Mouse (Mus musculus) erythroid progenitor cell, adult 5-6 weeks (primary cell): Measurements from ENCODE around the gene Cmtm2b. TPM values are rescaled to one million over a fixed set of nuclear protein-coding genes. Genes with fewer than 3 reads are reported as not detected.
"Not testable (repeated sequence)": the region's sequence is repeated elsewhere in the genome, so short reads cannot be mapped to it uniquely, and the experiment has no call there.

ENCODE experiments used
- ATAC-seq: replicated peaks from 2 replicates; pipeline ENCODE4 v1.8.0; 2016; ENCODE audit warnings: moderate number of reproducible peaks, mild to moderate bottlenecking, moderate TSS enrichment, inconsistent platforms; ENCODE audit not compliant: poor library complexity, low FRiP score, severe bottlenecking
- total RNA-seq, 2 experiments: library from RNA; stranded (forward) in 1 of 2; stranded (reverse) in 1 of 2; fragments of 150-400 nt in 1 of 2; fragments of 186-747, 209-891 nt in 1 of 2; gene quantifications; 2 replicates each; pipeline versions ENCODE4 v1.2.3 to v1.2.4; 2015 to 2017; ENCODE audit warnings: low replicate concordance in 2 of 2

Cmtm2b gene
- total RNA-seq (2015; ENCODE audit: low replicate concordance) (not detected in 2 replicates), total RNA-seq (2017; ENCODE audit: low replicate concordance) (not detected in 2 replicates)

DNA sequence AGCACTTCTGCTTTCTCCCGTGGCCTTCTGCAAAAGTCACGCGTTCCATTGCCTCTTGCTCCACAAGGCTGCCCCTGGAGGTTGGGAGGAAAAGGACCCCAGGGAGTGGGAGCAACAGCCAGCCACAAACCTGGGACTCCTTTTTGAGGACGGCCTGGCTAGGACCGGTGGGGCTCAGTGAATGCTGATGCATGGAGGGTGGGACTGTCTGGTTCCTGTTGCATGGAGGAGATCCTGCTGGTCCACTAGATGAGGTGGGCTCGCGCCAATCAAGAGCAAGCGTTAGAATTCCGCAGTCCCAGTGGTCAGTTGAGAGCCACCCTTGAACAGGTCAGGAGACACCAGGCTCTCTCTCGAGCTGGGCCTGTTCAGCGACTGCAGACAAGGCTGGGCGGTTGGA, at the start of gene Cmtm2b:
Cmtm2b (plus strand) TSS at position 301 of the 400 bp plus-strand sequence.
- not testable (repeated sequence) for ATAC-seq

DNA sequence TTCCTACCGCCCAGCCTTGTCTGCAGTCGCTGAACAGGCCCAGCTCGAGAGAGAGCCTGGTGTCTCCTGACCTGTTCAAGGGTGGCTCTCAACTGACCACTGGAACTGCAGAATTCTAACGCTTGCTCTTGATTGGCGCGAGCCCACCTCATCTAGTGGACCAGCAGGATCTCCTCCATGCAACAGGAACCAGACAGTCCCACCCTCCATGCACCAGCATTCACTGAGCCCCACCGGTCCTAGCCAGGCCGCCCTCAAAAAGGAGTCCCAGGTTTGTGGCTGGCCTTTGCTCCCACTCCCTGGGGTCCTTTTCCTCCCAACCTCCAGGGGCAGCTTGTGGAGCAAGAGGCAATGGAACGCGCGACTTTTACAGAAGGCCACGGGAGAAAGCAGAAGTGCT, 28.9 kb upstream of the Cmtm2b start, which contains the start of gene Cmtm2a:
Cmtm2a (minus strand) TSS at position 101 of the 400 bp plus-strand sequence.
- ATAC-seq = 0 out of 2 replicates have a peak, but pooled peaks have one; percentile 14

DNA sequence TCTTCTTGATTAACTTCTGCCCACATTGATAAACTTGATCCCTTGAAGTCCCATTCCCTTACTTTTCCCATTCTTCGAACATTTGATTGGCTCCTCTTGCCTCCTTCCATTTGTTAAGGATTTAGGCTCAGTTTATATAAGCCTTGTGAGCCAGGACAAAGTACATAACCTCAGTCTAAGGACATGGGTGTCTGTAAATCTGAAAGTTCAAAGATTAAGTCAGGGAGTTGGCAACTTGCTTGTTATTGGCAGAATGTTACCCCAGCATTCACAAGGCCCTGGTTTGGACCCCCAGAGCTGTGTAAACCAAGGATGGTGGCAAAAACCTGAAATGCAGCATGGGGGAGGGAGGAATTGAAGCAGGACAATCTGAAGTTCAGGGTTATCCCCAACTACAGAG, 27.6 kb upstream of the Cmtm2b start:
- ATAC-seq = no peak

DNA sequence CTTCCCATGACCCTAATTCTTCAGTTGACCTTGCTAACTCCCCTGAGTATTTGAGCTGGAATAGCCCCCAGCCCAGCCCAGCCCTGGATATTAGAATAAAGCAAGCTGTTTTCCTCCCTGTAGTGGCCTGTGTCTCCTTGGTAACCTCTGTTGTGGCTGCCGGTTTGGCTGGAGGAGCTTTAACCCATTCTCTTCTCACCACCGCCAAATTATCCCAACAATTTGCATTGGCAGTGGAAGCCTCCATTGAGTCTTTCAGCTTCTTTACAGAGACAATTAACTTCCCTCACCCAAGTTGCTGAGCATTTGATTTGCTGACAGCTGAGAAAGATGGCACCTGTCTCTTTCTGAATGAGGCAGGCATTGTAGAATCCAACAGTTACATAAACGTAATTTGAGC, 20.5 kb upstream of the Cmtm2b start:
- ATAC-seq = not testable (repeated sequence)

DNA sequence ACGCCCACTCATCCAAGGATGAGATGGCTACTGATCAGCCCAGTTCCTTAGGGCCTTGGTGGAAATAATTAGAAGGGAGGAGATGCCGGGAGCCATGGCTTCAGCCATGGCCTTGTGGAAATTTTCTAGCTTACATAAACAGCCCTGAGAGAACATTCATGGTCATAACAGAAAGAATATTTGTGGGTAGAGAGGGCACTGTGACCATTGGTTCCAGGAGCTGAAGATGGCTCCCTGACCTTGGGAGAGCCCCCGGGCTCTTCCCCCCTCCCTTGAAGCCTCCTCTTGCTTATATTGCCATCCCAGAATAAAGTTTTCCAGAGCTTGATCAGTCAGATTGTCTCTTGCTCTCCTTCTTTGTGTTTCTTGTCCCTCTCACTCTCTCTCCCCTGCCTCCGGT, 19.5 kb upstream of the Cmtm2b start:
- not testable (repeated sequence) for ATAC-seq

DNA sequence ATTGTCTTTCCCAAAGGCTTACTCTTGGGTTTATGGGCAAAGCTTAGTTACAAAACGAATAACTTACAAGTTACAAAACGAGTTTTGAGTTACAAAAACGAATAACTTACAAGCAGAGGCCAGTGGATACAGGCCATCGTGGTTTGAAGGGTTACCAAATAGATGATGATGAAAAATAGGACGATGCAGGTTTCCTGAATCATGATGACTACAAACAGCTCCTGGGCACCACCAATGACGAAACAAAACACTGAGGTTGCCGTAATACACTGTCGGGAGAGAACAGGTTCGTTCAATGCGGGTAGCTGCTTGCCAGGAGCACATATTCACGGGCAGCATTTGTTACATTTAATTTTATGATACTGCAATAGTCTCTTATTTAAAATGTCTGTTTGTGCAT, 17.1 kb upstream of the Cmtm2b start:
- no peak for ATAC-seq

DNA sequence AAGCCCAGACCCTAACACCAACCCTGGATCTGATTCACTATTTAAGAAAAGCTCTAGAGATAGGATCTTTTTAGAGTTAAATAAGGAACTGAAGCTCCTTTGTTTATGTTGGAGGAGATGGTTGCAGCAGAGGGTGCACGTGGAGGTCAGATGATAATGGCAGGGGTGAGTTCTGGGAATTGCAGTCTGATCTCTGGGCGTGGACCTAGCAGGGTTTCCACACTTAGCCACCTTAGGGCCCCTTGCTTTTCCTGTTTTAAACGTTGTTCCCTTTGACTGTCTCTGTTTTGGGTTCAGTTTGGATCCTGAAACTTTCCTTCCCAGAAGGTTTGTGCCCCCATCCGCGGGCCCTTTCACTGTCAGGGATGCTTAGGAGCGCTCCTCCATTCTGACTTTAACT, 13.7 kb upstream of the Cmtm2b start:
- ATAC-seq = not testable (repeated sequence)

DNA sequence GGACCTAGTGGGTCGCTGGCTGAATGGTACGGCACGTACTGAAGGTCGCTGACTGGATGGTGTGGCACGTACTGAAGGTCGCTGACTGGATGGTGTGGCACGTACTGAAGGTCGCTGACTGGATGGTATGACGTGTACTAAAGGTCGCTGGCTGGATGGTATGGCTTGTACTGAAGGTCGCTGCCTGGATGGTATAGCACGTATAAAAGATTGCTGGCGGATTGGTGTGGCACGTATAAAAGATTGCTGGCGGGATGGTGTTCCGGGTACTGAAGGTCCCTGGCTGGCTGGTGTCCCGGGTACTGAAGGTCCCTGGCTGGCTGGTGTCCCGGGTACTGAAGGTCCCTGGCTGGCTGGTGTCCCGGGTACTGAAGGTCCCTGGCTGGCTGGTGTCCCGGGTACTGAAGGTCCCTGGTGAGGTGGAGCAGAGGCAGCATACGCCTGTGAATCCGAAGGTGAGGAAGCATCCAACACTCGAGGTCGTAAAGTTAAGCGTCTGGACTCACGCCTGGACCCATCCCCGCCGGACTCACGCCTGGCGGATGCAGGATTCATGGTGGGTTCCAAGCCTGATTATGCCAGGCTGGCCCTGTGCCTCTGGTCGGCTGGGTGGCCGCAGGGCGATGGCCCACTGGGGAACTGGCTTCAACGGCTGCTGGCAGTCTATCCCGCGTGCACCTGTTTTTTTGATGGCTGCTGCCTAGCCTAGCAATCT, 12.4 kb upstream of the Cmtm2b start, which contains the start of the genes Gm45711 and Cmtm1:
Gm45711 (minus strand) TSS at position 641 of the 715 bp plus-strand sequence.
Cmtm1 (minus strand) TSS at position 705 of the 715 bp plus-strand sequence.
- not testable (repeated sequence) for ATAC-seq

DNA sequence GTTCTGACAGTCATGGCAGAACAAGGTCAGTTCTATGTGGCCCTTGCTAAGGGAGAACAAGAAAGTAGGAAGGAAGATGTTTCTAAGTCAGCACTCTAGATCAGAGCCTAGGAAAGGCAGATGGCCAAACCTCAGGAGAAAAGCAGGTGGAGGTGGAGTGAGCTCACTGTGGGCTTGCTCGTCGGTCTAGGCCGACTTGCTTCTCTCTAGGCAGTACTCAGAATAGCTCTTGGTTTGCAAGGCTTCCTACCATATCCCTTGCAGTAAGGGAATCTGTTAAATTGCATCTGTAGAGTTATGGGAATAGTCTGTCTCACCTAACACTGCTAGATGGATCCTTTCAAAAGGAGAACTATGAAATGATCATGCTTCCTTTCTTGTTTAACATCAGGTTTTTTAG, 10.0 kb upstream of the Cmtm2b start:
- not testable (repeated sequence) for ATAC-seq

DNA sequence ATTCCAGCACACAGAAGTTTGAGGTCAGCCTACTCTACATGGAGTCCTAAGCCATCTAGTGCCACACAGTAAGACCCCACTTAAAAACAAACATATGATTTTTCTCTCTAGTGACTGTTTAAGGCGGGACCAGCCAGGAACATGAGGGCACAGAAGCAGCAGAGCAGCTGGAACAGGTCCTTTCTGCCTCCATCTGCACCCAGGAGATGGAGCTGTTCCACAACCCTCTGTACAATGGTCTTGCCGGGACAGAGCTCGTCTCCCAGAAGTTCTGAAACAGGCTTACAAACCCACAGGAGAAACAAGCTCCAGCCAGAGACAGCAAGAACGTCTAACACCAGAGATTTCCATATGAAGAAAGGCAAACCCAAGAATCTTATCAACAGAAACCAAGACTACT, 8.7 kb upstream of the Cmtm2b start:
- no peak for ATAC-seq

DNA sequence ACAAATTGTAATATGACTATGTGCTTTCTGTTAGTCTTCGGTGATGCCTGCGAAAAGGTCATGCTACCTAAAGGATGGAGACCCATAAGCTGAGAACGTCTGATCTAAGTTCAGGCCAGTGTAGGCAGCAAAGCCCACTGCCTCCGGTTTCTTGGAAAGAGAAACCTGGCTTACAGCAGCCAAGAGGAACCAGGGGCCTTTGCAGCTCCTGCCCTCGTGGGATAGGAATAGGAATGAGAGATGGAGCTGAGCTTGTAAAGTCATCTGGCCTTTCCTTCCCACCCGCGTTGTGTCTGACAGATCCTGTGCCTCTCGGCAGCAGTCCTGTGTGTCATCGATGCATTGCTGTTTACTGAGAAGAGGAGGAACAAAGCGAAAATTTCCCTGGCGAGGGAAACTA, 763 bp upstream of the Cmtm2b start, which contains the start of gene Gm11020:
Gm11020 (plus strand) TSS at position 301 of the 400 bp plus-strand sequence.
- not testable (repeated sequence) for ATAC-seq

DNA sequence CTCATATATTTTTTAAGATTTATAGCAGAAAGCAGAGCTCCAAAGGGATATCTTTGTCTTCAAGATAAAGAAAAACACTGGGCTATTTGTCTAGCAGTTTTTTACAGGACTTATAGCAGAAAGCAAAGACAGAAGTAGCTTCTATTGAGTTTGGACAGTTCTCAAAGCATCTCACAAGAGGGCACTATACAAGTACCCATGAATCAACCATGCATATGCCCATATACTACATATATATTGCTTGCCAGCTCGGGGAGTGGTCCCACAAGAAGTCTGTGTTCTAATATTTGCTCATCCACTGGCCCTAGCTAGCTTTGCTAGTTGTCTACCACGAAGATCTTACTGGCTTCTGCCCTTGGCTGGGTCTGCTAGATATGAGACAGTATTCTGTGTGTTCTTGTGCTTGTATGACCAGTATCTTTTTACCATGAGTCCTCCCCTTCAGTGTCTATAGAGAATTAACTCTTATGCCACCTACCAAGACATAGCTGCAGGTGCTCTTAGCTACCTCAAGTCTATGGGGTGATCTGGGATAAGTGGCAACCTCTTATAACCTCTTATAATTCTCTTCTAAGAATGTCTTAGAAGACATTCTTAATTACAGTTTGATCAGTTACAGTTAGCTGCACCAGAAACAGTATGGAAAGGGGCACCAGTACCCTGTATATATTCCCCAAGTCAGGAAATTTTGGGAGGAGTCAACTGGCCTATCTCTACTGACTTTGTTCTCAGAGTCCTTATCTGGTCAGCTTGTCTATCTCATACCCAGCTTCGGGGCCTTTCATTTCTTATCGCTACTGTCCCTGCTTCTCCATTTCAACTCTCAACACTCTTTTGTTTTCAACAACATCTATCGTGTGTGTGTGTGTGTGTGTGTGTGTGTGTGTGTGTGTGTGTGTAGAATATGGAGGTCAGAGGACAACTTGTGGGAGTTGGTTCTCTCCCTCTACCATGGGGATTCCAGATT, 10.9 kb downstream of the Cmtm2b start:
- no peak for ATAC-seq

DNA sequence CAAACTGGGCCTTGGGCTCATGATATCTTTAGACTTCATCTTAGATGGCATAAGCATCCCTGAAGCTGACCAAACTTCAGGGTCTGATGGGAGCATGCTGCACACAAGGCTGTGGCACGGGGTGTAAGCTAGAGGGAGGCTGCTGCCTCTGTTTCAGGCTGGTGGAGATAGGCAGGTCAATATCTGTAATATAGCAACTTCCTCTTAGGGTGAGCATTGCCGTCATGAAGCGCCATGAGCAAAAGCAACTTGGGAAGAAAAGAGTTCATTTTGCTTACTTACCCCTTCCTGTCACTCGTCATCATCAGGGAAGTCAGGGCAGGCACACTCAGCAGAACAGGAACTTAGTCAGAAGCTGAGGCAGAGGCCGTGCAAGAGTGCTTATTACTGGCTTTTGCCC, 11.8 kb downstream of the Cmtm2b start:
- ATAC-seq = no peak

DNA sequence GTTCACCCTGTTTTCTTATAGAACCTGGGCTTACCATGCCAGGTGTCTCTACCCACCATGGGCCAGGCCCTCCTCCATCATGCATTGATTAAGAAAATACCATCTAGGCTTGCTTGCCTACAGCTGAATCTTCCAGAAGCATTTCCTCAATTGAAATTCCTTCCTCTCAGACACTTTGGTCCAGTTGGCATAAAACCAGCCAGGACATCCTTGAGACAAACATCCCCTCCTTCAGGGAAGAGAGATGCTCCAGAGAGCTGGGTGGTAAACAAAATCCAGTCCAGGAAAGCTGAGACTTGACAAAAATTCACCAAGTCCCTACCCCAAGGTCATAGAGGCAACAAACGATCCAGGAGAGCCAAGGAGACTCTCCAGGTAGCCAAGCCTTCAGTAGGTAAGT, 12.2 kb downstream of the Cmtm2b start:
- no peak for ATAC-seq

DNA sequence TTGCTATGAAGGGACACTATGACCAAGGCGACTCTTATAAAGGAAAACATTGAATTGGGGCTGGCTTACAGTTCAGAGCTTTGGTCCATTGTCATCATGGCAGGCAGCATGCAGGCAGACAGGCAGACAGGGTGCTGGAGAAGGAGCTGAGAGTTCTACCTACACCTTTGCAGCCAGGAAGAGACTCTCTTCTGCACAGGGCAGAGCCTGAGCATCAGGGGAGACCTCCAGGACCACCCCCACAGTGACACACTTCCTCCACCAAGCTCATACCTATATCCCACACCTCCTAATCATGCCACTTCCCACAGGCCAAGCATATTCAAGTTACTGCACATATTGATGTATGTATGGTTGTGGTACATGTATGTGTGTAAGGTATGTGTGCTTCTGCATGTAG, 14.8 kb downstream of the Cmtm2b start:
- no peak for ATAC-seq

DNA sequence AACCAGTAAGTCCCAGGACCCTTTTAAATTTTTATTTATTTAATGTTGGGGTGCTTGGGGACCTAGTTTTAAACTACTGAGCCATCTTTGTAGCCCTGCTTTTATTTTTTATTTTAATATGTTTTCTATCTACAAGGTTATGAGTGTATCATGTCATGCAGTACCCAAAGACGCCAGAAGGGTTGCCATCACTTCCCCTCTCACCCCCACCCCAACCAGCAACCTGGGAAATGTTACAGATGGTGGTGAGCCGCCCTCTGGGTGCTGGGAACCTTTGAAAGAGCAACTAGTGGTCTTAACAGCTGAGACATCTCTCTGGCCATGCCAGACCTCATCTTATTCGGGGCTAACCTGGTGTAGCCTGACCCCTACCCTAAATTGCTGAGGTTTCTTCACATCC, 15.9 kb downstream of the Cmtm2b start:
- ATAC-seq = no peak

DNA sequence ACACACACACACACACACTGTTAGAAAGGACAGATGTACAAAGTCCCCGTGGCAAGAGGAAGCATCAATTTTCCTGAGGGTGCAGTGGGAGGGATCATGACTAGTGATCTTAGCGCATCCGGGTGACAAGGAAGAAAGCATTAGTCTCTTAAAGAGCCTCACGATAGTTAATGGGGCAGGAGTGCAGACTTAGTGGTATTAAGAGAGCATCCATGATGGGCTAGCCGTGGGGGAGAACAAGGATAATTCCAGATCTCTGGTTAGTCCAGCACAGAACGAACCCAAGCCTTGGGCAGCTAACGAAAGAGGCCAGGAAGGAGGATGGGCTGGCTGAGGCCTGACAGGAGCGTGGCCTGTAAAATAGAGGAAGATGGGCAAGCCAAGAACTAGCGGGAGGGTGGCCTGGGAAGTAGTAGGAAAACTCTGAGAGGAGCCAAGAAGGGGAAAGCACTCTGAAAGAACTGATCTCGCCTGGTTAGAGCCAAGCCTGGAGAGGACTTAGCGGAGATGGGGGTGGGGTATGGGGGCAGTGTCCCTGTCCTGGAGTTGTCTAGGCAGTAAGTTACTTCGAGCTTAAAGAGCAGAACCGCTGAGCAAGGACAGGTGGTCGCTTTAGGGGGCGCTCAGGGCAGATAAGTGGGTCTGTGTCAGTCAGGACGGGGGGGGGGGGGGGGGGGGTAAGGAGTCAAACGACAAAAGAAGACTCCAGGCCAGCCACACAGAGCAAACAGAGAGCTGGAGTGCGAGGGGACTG, 17.4 kb downstream of the Cmtm2b start, which contains the start of gene Cmtm3:
Cmtm3 (plus strand) TSS at position 182 of the 754 bp plus-strand sequence.
- ATAC-seq = no peak

DNA sequence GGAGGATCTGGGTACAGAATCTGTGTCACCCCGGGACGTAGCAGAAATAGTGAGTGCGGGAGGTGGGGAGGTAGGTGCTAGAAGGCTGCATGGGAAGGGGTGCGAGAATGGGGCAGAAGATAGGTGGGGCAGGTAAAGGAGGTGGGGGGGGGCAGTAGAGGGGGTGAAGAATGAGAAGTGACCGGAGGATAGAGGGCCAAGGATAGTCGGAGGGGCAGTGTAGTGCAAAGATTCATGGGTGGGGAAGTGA, 17.9 kb downstream of the Cmtm2b start:
- ATAC-seq = no peak

DNA sequence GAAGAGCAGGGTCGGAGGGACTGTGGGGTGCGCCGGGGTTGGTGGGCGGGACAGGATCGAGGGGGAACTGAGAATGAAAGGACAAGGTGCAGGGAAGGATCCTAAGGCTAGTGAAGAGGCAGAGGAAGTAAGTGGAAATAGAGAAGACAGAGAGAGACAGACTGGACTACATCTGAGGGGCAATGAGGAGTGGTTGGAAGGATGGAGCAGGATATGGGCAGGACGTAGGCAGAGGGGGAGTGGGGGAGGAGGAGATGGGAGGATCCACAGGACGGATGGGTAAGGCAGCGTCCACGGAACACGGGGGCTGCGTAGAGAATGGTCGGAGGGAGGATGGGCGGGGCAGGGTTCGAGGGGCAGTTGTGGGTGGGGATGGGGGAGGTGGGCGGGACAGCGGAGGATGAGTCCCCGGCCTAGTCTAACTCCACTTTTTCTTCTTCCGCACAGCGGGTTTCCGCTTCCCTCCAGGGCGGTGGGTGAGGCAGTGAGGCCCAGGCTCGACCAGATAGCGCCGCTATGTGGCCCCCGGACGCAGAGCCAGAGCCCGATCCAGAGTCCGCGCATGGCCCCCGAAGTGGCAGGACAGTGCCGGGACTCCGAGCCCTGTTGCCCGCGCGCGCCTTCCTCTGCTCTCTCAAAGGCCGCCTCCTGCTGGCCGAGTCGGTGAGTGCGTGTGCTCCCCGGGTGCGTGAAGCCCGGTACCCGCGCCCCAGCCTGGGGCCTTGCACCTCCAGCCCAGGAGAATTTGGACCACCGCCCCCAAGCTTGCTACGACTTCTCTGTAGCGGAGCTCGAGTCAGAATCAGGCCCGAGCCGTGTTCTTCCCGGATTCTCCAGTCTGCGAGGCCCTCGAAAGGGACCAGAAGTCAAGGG, 18.4 kb downstream of the Cmtm2b start:
- ATAC-seq = no peak
